In the genomic region with DNA sequence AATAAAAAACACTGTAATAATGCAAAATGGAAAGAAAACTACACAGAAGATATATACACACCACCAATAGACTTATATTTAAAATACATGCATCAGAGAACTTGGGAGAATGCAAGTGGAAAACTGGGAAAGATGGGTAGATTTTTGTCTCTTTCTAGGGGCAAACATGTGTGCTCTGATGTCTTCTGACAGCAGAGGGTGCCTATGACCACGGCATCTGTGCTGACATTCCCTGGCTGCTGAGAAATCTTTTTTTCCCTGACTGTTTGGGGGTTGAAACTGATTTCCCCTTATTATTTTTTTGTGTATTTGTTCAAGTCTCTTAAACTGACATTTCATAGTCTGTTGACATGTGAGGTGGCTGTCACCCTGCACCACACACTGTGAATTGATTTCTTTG, we compare ENCODE assay signal across 22 mouse cellular contexts.
DNase-seq lines count a peak whose midpoint lies in the region; ATAC-seq and TF ChIP-seq lines count a peak whose summit lies in the region.
"Had no signal": no experiment of that assay in that cellular context is flagged by ENCODE, and none has a peak within 500 bp of the region (broad histone marks: within the 10 kb centered on the region; RNA-seq: fewer than 3 reads in every experiment).

No protein-coding gene starts in this region.

- H3K9ac ChIP-seq in intestine, postnatal 0 days (ENCODE audit: low read depth, low read length): no peak overlapping the region
- no peak overlapping the region for H3K9ac ChIP-seq in intestine, embryonic 15.5 days
- H3K9ac ChIP-seq in ES-Bruce4 (ENCODE audit: low read depth, poor library complexity, severe bottlenecking): no peak overlapping the region
- H3K9ac ChIP-seq: embryonic facial prominence, embryonic 12.5 days; forebrain, embryonic 13.5 days; forebrain, postnatal 0 days; heart, embryonic 13.5 days; hindbrain, embryonic 14.5 days had no signal

- WGBS in intestine, postnatal 0 days: 36% methylated on average over 1 of the region's 1 CpGs
- 38% methylated on average over 1 of the region's 1 CpGs for WGBS in intestine, embryonic 15.5 days

- no peak overlapping the region for H3K27ac ChIP-seq in intestine, postnatal 0 days (ENCODE audit: low read depth, low read length)
- H3K27ac ChIP-seq in intestine, embryonic 15.5 days: no peak overlapping the region
- H3K27ac ChIP-seq in ES-Bruce4 (ENCODE audit: insufficient read depth, low read length): no peak overlapping the region
- H3K27ac ChIP-seq in embryonic fibroblast, embryonic 13.5 days (ENCODE audit: insufficient read depth, low read length): no peak overlapping the region
- H3K27ac ChIP-seq: embryonic facial prominence, embryonic 12.5 days; forebrain, embryonic 13.5 days; gastrocnemius, adult 2 months; heart, embryonic 13.5 days; hindbrain, embryonic 14.5 days had no signal

- no peaks in the 10 kb centered on the region for H3K27me3 ChIP-seq in intestine, postnatal 0 days (replicated peaks; ENCODE audit: control insufficient read depth, insufficient read depth, low read length)
- no peaks in the 10 kb centered on the region for H3K27me3 ChIP-seq in intestine, embryonic 15.5 days (replicated peaks)
- no peaks in the 10 kb centered on the region for H3K27me3 ChIP-seq in ES-Bruce4 (ENCODE audit: control insufficient read depth, insufficient read depth, low read length, poor library complexity, severe bottlenecking)
- H3K27me3 ChIP-seq: embryonic facial prominence, embryonic 12.5 days; forebrain, embryonic 13.5 days; heart, embryonic 13.5 days had no signal

- TF ChIP-seq EP300 in ES-Bruce4 (IDR thresholded peaks at IDR 0.05; ENCODE audit: insufficient read depth, low read depth, low read length): no peak

- H3K4me1 ChIP-seq in intestine, postnatal 0 days (replicated peaks; ENCODE audit: control insufficient read depth, insufficient read depth, low read length): no peaks in the 10 kb centered on the region
- H3K4me1 ChIP-seq in intestine, embryonic 15.5 days (replicated peaks): no peaks in the 10 kb centered on the region
- H3K4me1 ChIP-seq in ES-Bruce4 (ENCODE audit: control insufficient read depth, insufficient read depth, low read length): no peaks in the 10 kb centered on the region
- no peaks in the 10 kb centered on the region for H3K4me1 ChIP-seq in embryonic fibroblast, embryonic 13.5 days (ENCODE audit: control insufficient read depth, insufficient read depth, low read length)
- H3K4me1 ChIP-seq: embryonic facial prominence, embryonic 12.5 days; forebrain, embryonic 13.5 days; heart, embryonic 13.5 days had no signal

- no peak overlapping the region for H3K4me3 ChIP-seq in intestine, postnatal 0 days (ENCODE audit: low read depth, low read length)
- H3K4me3 ChIP-seq in intestine, embryonic 15.5 days (replicated peaks): no peak overlapping the region
- H3K4me3 ChIP-seq in ES-Bruce4 (ENCODE audit: low read depth, low read length): no peak overlapping the region
- H3K4me3 ChIP-seq in embryonic fibroblast, embryonic 13.5 days (ENCODE audit: insufficient read depth, low read length): no peak overlapping the region
- H3K4me3 ChIP-seq: embryonic facial prominence, embryonic 12.5 days; forebrain, embryonic 13.5 days; gastrocnemius, adult 2 months; heart, embryonic 13.5 days had no signal

- H3K4me2 ChIP-seq in intestine, postnatal 0 days (replicated peaks; ENCODE audit: low read depth): no peak overlapping the region
- H3K4me2 ChIP-seq in intestine, embryonic 15.5 days (replicated peaks): no peak overlapping the region
- H3K4me2 ChIP-seq: embryonic facial prominence, embryonic 12.5 days; forebrain, embryonic 13.5 days; heart, embryonic 13.5 days; hindbrain, embryonic 14.5 days had no signal

- TF ChIP-seq CTCF in intestine, postnatal 0 days (IDR thresholded peaks at IDR 0.05; ENCODE audit: low read depth): 0 out of 2 replicates have a peak, but pooled peaks have one; percentile 13
- peak; percentile 2 for TF ChIP-seq CTCF in ES-Bruce4 (IDR thresholded peaks at IDR 0.05; ENCODE audit: low read depth, low read length)
- peak; percentile 19; the same call in 1 of the 2 replicates for TF ChIP-seq CTCF in embryonic fibroblast, embryonic 13.5 days (IDR thresholded peaks at IDR 0.05; ENCODE audit: borderline replicate concordance, insufficient read depth, low read length)

- H3K36me3 ChIP-seq in intestine, postnatal 0 days (ENCODE audit: control insufficient read depth, insufficient read depth): no peaks in the 10 kb centered on the region
- no peaks in the 10 kb centered on the region for H3K36me3 ChIP-seq in intestine, embryonic 15.5 days
- no peaks in the 10 kb centered on the region for H3K36me3 ChIP-seq in ES-Bruce4 (ENCODE audit: control insufficient read depth, insufficient read depth, low read length, poor library complexity, severe bottlenecking)
- H3K36me3 ChIP-seq: embryonic facial prominence, embryonic 12.5 days; heart, embryonic 13.5 days had no signal

- no peak for TF ChIP-seq POLR2A in ES-Bruce4 (IDR thresholded peaks at IDR 0.05; ENCODE audit: insufficient read depth, low read length)
- no peak for TF ChIP-seq POLR2A in embryonic fibroblast, embryonic 13.5 days (IDR thresholded peaks at IDR 0.05; ENCODE audit: low read depth, low read length)

- no peak for ATAC-seq in intestine, postnatal 0 days
- ATAC-seq in intestine, embryonic 15.5 days: no peak
- ATAC-seq: forebrain, embryonic 13.5 days; forebrain, postnatal 0 days had no signal

- no peaks in the 10 kb centered on the region for H3K9me3 ChIP-seq in intestine, postnatal 0 days (ENCODE audit: control insufficient read depth)
- no peaks in the 10 kb centered on the region for H3K9me3 ChIP-seq in intestine, embryonic 15.5 days
- no peaks in the 10 kb centered on the region for H3K9me3 ChIP-seq in ES-Bruce4 (replicated peaks; ENCODE audit: control insufficient read depth, insufficient read depth, low read length, poor library complexity, severe bottlenecking)
- H3K9me3 ChIP-seq: embryonic facial prominence, embryonic 12.5 days; forebrain, embryonic 13.5 days; heart, embryonic 13.5 days had no signal

- intact Hi-C loops in heart, postnatal 25 days (cut with DNase I): loop anchor here (10.0 kb wide), 1 partner anchor 358 kb away; a partner anchor contains a TSS

- DNase-seq in 3T3-L1 (ENCODE audit: low read depth, low spot score): peak; percentile 21
- no peak for DNase-seq in heart, postnatal 25 days (ENCODE audit: low spot score)
- DNase-seq in gastrocnemius, postnatal 4 days (ENCODE audit: low spot score in 2 of 2): no peak
- no peak for DNase-seq in thymus, postnatal 36 days
- DNase-seq: adrenal gland, adult 8-10 months; adrenal gland, postnatal 36 days; cerebellum, adult 11 months; cerebellum, adult 9-10 months; cerebellum, postnatal 25 days; forebrain, postnatal 0 days; gastrocnemius, adult 2 months; gastrocnemius, postnatal 25 days; heart, adult 11 months; kidney, adult 11 months had no signal
